11 mouse cellular contexts compared by ENCODE assay signal in genomic region chr10:83865929-83866328, GRCm38 (mm10).
DNase-seq lines count a peak whose midpoint lies in the region; ATAC-seq and TF ChIP-seq lines count a peak whose summit lies in the region.
"Had no signal": no experiment of that assay in that cellular context is flagged by ENCODE, and none has a peak within 500 bp of the region (broad histone marks: within the 10 kb centered on the region; RNA-seq: fewer than 3 reads in every experiment).

No protein-coding gene starts in this region.

- no peaks in the 10 kb centered on the region for H3K9me3 ChIP-seq in hindbrain, postnatal 0 days (ENCODE audit: low read length)
- H3K9me3 ChIP-seq in hindbrain, embryonic 13.5 days, result no peaks in the 10 kb centered on the region
- H3K9me3 ChIP-seq in forebrain, embryonic 16.5 days (ENCODE audit: control insufficient read depth, low read length), result 0 out of 2 replicates have a peak, but pooled peaks cover 2% of the 10 kb centered on the region
- peaks cover 5% of the 10 kb centered on the region; the same call in 1 of the 2 replicates for H3K9me3 ChIP-seq in heart, embryonic 13.5 days
- H3K9me3 ChIP-seq in lung, embryonic 15.5 days, result no peaks in the 10 kb centered on the region

- WGBS in hindbrain, postnatal 0 days, result 30% methylated on average over 5 of the region's 5 CpGs
- 53% methylated on average over 5 of the region's 5 CpGs for WGBS in hindbrain, embryonic 13.5 days
- 25% methylated on average over 5 of the region's 5 CpGs for WGBS in forebrain, embryonic 16.5 days
- 18% methylated on average over 5 of the region's 5 CpGs for WGBS in heart, embryonic 13.5 days
- WGBS in lung, embryonic 15.5 days, result 43% methylated on average over 5 of the region's 5 CpGs

- no peak overlapping the region for H3K4me3 ChIP-seq in hindbrain, postnatal 0 days (ENCODE audit: low read length)
- no peak overlapping the region for H3K4me3 ChIP-seq in hindbrain, embryonic 13.5 days
- no peak overlapping the region for H3K4me3 ChIP-seq in forebrain, embryonic 16.5 days (replicated peaks; ENCODE audit: low read length)
- no peak overlapping the region for H3K4me3 ChIP-seq in heart, embryonic 13.5 days
- H3K4me3 ChIP-seq in lung, embryonic 15.5 days, result no peak overlapping the region

- no peaks in the 10 kb centered on the region for H3K4me1 ChIP-seq in hindbrain, postnatal 0 days (ENCODE audit: insufficient read depth, low read length)
- 0 out of 2 replicates have a peak, but pooled peaks cover 11% of the 10 kb centered on the region for H3K4me1 ChIP-seq in hindbrain, embryonic 13.5 days (replicated peaks)
- peaks cover 3% of the 10 kb centered on the region; the same call in 1 of the 2 replicates for H3K4me1 ChIP-seq in forebrain, embryonic 16.5 days (replicated peaks; ENCODE audit: control insufficient read depth, insufficient read depth, low read length)
- peaks cover 23% of the 10 kb centered on the region for H3K4me1 ChIP-seq in heart, embryonic 13.5 days
- peaks cover 5% of the 10 kb centered on the region; the same call in 1 of the 2 replicates for H3K4me1 ChIP-seq in lung, embryonic 15.5 days

- no peak for ATAC-seq in hindbrain, postnatal 0 days
- ATAC-seq in hindbrain, embryonic 13.5 days (ENCODE audit: low FRiP score), result no peak
- peak; percentile 77 for ATAC-seq in forebrain, embryonic 16.5 days
- peak; percentile 62; the same call in 1 of the 2 replicates for ATAC-seq in heart, embryonic 13.5 days (ENCODE audit: extremely low read depth, insufficient number of reproducible peaks, low FRiP score, low TSS enrichment)
- ATAC-seq in lung, embryonic 15.5 days (ENCODE audit: borderline replicate concordance, extremely low read depth, low FRiP score, low TSS enrichment), result 0 out of 2 replicates have a peak, but pooled peaks have one; percentile 16

- 0 out of 2 replicates have a peak, but pooled peaks have one; percentile 25 for TF ChIP-seq CTCF in hindbrain, postnatal 0 days (IDR thresholded peaks at IDR 0.05; ENCODE audit: low read depth)

- H3K9ac ChIP-seq in hindbrain, postnatal 0 days (replicated peaks; ENCODE audit: low read length), result no peak overlapping the region
- no peak overlapping the region for H3K9ac ChIP-seq in hindbrain, embryonic 13.5 days
- no peak overlapping the region for H3K9ac ChIP-seq in forebrain, embryonic 16.5 days (replicated peaks; ENCODE audit: low read depth, low read length)
- no peak overlapping the region for H3K9ac ChIP-seq in heart, embryonic 13.5 days
- H3K9ac ChIP-seq in lung, embryonic 15.5 days, result no peak overlapping the region

- DNase-seq in hindbrain, postnatal 0 days (ENCODE audit: low spot score), result peak; percentile 36
- DNase-seq in B cell, adult 2 months, result no peak
- no peak for DNase-seq in Muller cell, postnatal 12 days (ENCODE audit: inconsistent ontology term)
- DNase-seq in adrenal gland, postnatal 14 days, result no peak
- DNase-seq: cerebellum, adult 9-10 months; right cerebral cortex, postnatal 25 days; thymus, postnatal 25 days had no signal

- no peaks in the 10 kb centered on the region for H3K27me3 ChIP-seq in hindbrain, postnatal 0 days (ENCODE audit: insufficient read depth, low read length)
- H3K27me3 ChIP-seq in hindbrain, embryonic 13.5 days, result no peaks in the 10 kb centered on the region
- no peaks in the 10 kb centered on the region for H3K27me3 ChIP-seq in forebrain, embryonic 16.5 days (replicated peaks; ENCODE audit: control insufficient read depth, insufficient read depth, low read length)
- no peaks in the 10 kb centered on the region for H3K27me3 ChIP-seq in heart, embryonic 13.5 days (replicated peaks)
- H3K27me3 ChIP-seq in lung, embryonic 15.5 days, result no peaks in the 10 kb centered on the region

- no peaks in the 10 kb centered on the region for H3K36me3 ChIP-seq in hindbrain, postnatal 0 days (ENCODE audit: insufficient read depth, low read length)
- H3K36me3 ChIP-seq in hindbrain, embryonic 13.5 days, result no peaks in the 10 kb centered on the region
- no peaks in the 10 kb centered on the region for H3K36me3 ChIP-seq in forebrain, embryonic 16.5 days (ENCODE audit: control insufficient read depth, insufficient read depth)
- no peaks in the 10 kb centered on the region for H3K36me3 ChIP-seq in heart, embryonic 13.5 days
- H3K36me3 ChIP-seq in lung, embryonic 15.5 days, result no peaks in the 10 kb centered on the region

- no peak overlapping the region for H3K4me2 ChIP-seq in hindbrain, postnatal 0 days (ENCODE audit: low read depth, low read length)
- no peak overlapping the region for H3K4me2 ChIP-seq in hindbrain, embryonic 13.5 days
- no peak overlapping the region for H3K4me2 ChIP-seq in forebrain, embryonic 16.5 days (ENCODE audit: low read length)
- H3K4me2 ChIP-seq in heart, embryonic 13.5 days, result no peak overlapping the region
- no peak overlapping the region for H3K4me2 ChIP-seq in lung, embryonic 15.5 days

- H3K27ac ChIP-seq in hindbrain, postnatal 0 days, result no peak overlapping the region; the same call in 1 of the 2 replicates
- no peak overlapping the region for H3K27ac ChIP-seq in hindbrain, embryonic 13.5 days
- H3K27ac ChIP-seq in forebrain, embryonic 16.5 days (ENCODE audit: low read length), result no peak overlapping the region
- H3K27ac ChIP-seq in heart, embryonic 13.5 days (replicated peaks), result peak overlapping the region; percentile 57; the same call in 1 of the 2 replicates
- no peak overlapping the region for H3K27ac ChIP-seq in lung, embryonic 15.5 days

Comparison
In these comparisons a context has a peak if more than half of its experiments do, and no peak if none do; other contexts are left out.
1. ATAC-seq: peak in forebrain, embryonic 16.5 days (single experiment), heart, embryonic 13.5 days (single experiment) and lung, embryonic 15.5 days (single experiment); none in hindbrain, postnatal 0 days (single experiment) and hindbrain, embryonic 13.5 days (single experiment).